Mouse (Mus musculus): ENCODE data around the gene Acbd7. TPM values are rescaled to one million over a fixed set of nuclear protein-coding genes. Genes with fewer than 3 reads are reported as not detected.

The Acbd7 gene
- polyA plus RNA-seq (2012; rRNA removed; ENCODE audit: low replicate concordance), result not detected in 2 replicates

GRCm38 (mm10) chr2:3335611-3336301 lies at the start of gene Acbd7:
Gene Acbd7 (plus strand): TSS chr2:3336168.

GRCm38 (mm10) chr2:3332484-3333242 lies 3.3 kb upstream of the Acbd7 start, which contains the start of gene Rpp38:
Gene Rpp38 (minus strand): TSS chr2:3332643.

Other genes starting within 250 kb of the Acbd7 start
- 4.5 and 7.9 TPM in 2 replicates for gene Fam171a1, start 221.9 kb upstream of the Acbd7 start, polyA plus RNA-seq (2012; rRNA removed; ENCODE audit: low replicate concordance)
- 0.60 and 2.8 TPM in 2 replicates for gene Nmt2, start 52.0 kb upstream of the Acbd7 start, polyA plus RNA-seq (2012; rRNA removed; ENCODE audit: low replicate concordance)
- 0.47 and 0.81 TPM in 2 replicates for gene Rpp38, start 3.5 kb upstream of the Acbd7 start, polyA plus RNA-seq (2012; rRNA removed; ENCODE audit: low replicate concordance)
- not detected in 2 replicates for gene Olah, start 61.0 kb downstream of the Acbd7 start, polyA plus RNA-seq (2012; rRNA removed; ENCODE audit: low replicate concordance)
- gene Meig1, start 86.5 kb downstream of the Acbd7 start, polyA plus RNA-seq (2012; rRNA removed; ENCODE audit: low replicate concordance), result not detected in 2 replicates
- 0.46 and 0.65 TPM in 2 replicates for gene Dclre1c, start 88.0 kb downstream of the Acbd7 start, polyA plus RNA-seq (2012; rRNA removed; ENCODE audit: low replicate concordance)
- gene Suv39h2, start 138.9 kb downstream of the Acbd7 start, polyA plus RNA-seq (2012; rRNA removed; ENCODE audit: low replicate concordance), result 1.6 and 1.7 TPM in 2 replicates
- gene Gm45902, start 176.6 kb downstream of the Acbd7 start, polyA plus RNA-seq (2012; rRNA removed; ENCODE audit: low replicate concordance), result 0.71 and 0.97 TPM in 2 replicates
- gene Hspa14, start 176.6 kb downstream of the Acbd7 start, polyA plus RNA-seq (2012; rRNA removed; ENCODE audit: low replicate concordance), result 6.6 and 8.3 TPM in 2 replicates
- gene Cdnf, start 176.9 kb downstream of the Acbd7 start, polyA plus RNA-seq (2012; rRNA removed; ENCODE audit: low replicate concordance), result 0.02 and 0.12 TPM in 2 replicates
- gene Fam107b, start 234.3 kb downstream of the Acbd7 start, polyA plus RNA-seq (2012; rRNA removed; ENCODE audit: low replicate concordance), result 2.0 and 5.6 TPM in 2 replicates

Data from duodenum, adult 2 months (tissue).